Mouse (Mus musculus): ENCODE measurements around the gene Camk1d.

GRCm38 (mm10) chr2:5417158-5418032 is 296.9 kb downstream of the Camk1d start:
- no peak for TF ChIP-seq CTCF (IDR thresholded peaks at IDR 0.05; ENCODE audit: low read depth)
- TF ChIP-seq EP300 (IDR thresholded peaks at IDR 0.05; ENCODE audit: low read depth), result no peak

All from heart, postnatal 0 days (tissue).